Mouse (Mus musculus): Measurements from ENCODE around the gene Zfp618. TPM values are rescaled to one million over a fixed set of nuclear protein-coding genes. Genes with fewer than 3 reads are reported as not detected.
A peak's percentile ranks its signal among the peaks of the same experiment; 100 is the strongest.

Zfp618 gene
- polyA plus RNA-seq, 1 experiment from 2014 or later, result 2.6 TPM

GRCm38 (mm10) chr4:63097603-63098002 is 132.2 kb downstream of the Zfp618 start:
- no peak overlapping the region for H3K9ac ChIP-seq (ENCODE audit: low read depth, low read length)
- H3K4me1 ChIP-seq (replicated peaks; ENCODE audit: control insufficient read depth, insufficient read depth, low read length), result no peaks in the 10 kb centered on the region
- peaks cover 13% of the 10 kb centered on the region for H3K36me3 ChIP-seq (ENCODE audit: control insufficient read depth, insufficient read depth)
- TF ChIP-seq CTCF (IDR thresholded peaks at IDR 0.05; ENCODE audit: low read depth), result no peak
- WGBS, result 91% methylated on average over 1 of the region's 1 CpGs
- ATAC-seq, result no peak
- no peak overlapping the region for H3K4me2 ChIP-seq (replicated peaks; ENCODE audit: low read depth)
- no peaks in the 10 kb centered on the region for H3K9me3 ChIP-seq (ENCODE audit: control insufficient read depth)
- no peak overlapping the region for H3K27ac ChIP-seq (ENCODE audit: low read depth, low read length)
- H3K27me3 ChIP-seq (replicated peaks; ENCODE audit: control insufficient read depth, insufficient read depth, low read length), result no peaks in the 10 kb centered on the region
- no peak overlapping the region for H3K4me3 ChIP-seq (ENCODE audit: low read depth, low read length)

- Histone ChIP-seq H3K27me3 (replicated peaks; ENCODE audit: control insufficient read depth, insufficient read depth, low read length) (no peaks in the 10 kb centered on the region), H3K27ac (ENCODE audit: low read depth, low read length) (no peak overlapping the region), H3K36me3 (ENCODE audit: control insufficient read depth, insufficient read depth) (peaks cover 13% of the 10 kb centered on the region; the same call in 1 of the 2 replicates), H3K9me3 (ENCODE audit: control insufficient read depth) (no peaks in the 10 kb centered on the region), H3K4me2 (replicated peaks; ENCODE audit: low read depth) (0 out of 2 replicates have a peak overlapping the region, but pooled peaks have one; percentile 18), H3K9ac (ENCODE audit: low read depth, low read length) (no peak overlapping the region), H3K4me1 (replicated peaks; ENCODE audit: control insufficient read depth, insufficient read depth, low read length) (no peaks in the 10 kb centered on the region), H3K4me3 (ENCODE audit: low read depth, low read length) (no peak overlapping the region)
- peak; percentile 62 for ATAC-seq
- TF ChIP-seq CTCF (IDR thresholded peaks at IDR 0.05; ENCODE audit: low read depth), result no peak
- 46% methylated on average over 11 of the region's 11 CpGs for WGBS
Measured at GRCm38 (mm10) chr4:63100478-63100877, 135.1 kb downstream of the Zfp618 start.

- H3K27ac ChIP-seq (ENCODE audit: low read depth, low read length), result no peak overlapping the region
- no peaks in the 10 kb centered on the region for H3K4me1 ChIP-seq (replicated peaks; ENCODE audit: control insufficient read depth, insufficient read depth, low read length)
- no peak for TF ChIP-seq CTCF (IDR thresholded peaks at IDR 0.05; ENCODE audit: low read depth)
- no peak overlapping the region for H3K4me3 ChIP-seq (ENCODE audit: low read depth, low read length)
- no peaks in the 10 kb centered on the region for H3K9me3 ChIP-seq (ENCODE audit: control insufficient read depth)
- no peak overlapping the region for H3K9ac ChIP-seq (ENCODE audit: low read depth, low read length)
- ATAC-seq, result no peak
- H3K27me3 ChIP-seq (replicated peaks; ENCODE audit: control insufficient read depth, insufficient read depth, low read length), result no peaks in the 10 kb centered on the region
- no peak overlapping the region for H3K4me2 ChIP-seq (replicated peaks; ENCODE audit: low read depth)
- 80% methylated on average over 4 of the region's 4 CpGs for WGBS
- peaks cover 13% of the 10 kb centered on the region; the same call in 1 of the 2 replicates for H3K36me3 ChIP-seq (ENCODE audit: control insufficient read depth, insufficient read depth)
Measured at GRCm38 (mm10) chr4:63102025-63102424, 136.7 kb downstream of the Zfp618 start.

GRCm38 (mm10) chr4:63105651-63106050 is 140.3 kb downstream of the Zfp618 start:
- Histone ChIP-seq H3K9ac (ENCODE audit: low read depth, low read length) (no peak overlapping the region), H3K4me2 (replicated peaks; ENCODE audit: low read depth) (no peak overlapping the region), H3K27ac (ENCODE audit: low read depth, low read length) (no peak overlapping the region), H3K27me3 (replicated peaks; ENCODE audit: control insufficient read depth, insufficient read depth, low read length) (no peaks in the 10 kb centered on the region), H3K4me1 (replicated peaks; ENCODE audit: control insufficient read depth, insufficient read depth, low read length) (no peaks in the 10 kb centered on the region), H3K4me3 (ENCODE audit: low read depth, low read length) (no peak overlapping the region), H3K9me3 (ENCODE audit: control insufficient read depth) (no peaks in the 10 kb centered on the region), H3K36me3 (ENCODE audit: control insufficient read depth, insufficient read depth) (peaks cover 4% of the 10 kb centered on the region; the same call in 1 of the 2 replicates)
- 96% methylated on average over 8 of the region's 8 CpGs for WGBS
- ATAC-seq, result no peak
- no peak for TF ChIP-seq CTCF (IDR thresholded peaks at IDR 0.05; ENCODE audit: low read depth)

GRCm38 (mm10) chr4:63118639-63119437 is 153.5 kb downstream of the Zfp618 start:
- Histone ChIP-seq H3K27ac (ENCODE audit: low read depth, low read length) (no peak overlapping the region), H3K36me3 (ENCODE audit: control insufficient read depth, insufficient read depth) (peaks cover 29% of the 10 kb centered on the region), H3K4me1 (replicated peaks; ENCODE audit: control insufficient read depth, insufficient read depth, low read length) (no peaks in the 10 kb centered on the region), H3K4me2 (replicated peaks; ENCODE audit: low read depth) (no peak overlapping the region), H3K27me3 (replicated peaks; ENCODE audit: control insufficient read depth, insufficient read depth, low read length) (no peaks in the 10 kb centered on the region), H3K9ac (ENCODE audit: low read depth, low read length) (no peak overlapping the region), H3K4me3 (ENCODE audit: low read depth, low read length) (no peak overlapping the region), H3K9me3 (ENCODE audit: control insufficient read depth) (0 out of 2 replicates have a peak, but pooled peaks cover 5% of the 10 kb centered on the region)
- 90% methylated on average over 5 of the region's 5 CpGs for WGBS
- peak; percentile 99 for TF ChIP-seq CTCF (IDR thresholded peaks at IDR 0.05; ENCODE audit: low read depth)
- ATAC-seq, result peak; percentile 69

GRCm38 (mm10) chr4:63124861-63125466 is 159.6 kb downstream of the Zfp618 start:
- WGBS, result 84% methylated on average over 8 of the region's 8 CpGs
- Histone ChIP-seq H3K27me3 (replicated peaks; ENCODE audit: control insufficient read depth, insufficient read depth, low read length) (no peaks in the 10 kb centered on the region), H3K27ac (ENCODE audit: low read depth, low read length) (no peak overlapping the region), H3K36me3 (ENCODE audit: control insufficient read depth, insufficient read depth) (peaks cover 24% of the 10 kb centered on the region), H3K9me3 (ENCODE audit: control insufficient read depth) (0 out of 2 replicates have a peak, but pooled peaks cover 5% of the 10 kb centered on the region), H3K4me3 (ENCODE audit: low read depth, low read length) (no peak overlapping the region), H3K4me1 (replicated peaks; ENCODE audit: control insufficient read depth, insufficient read depth, low read length) (no peaks in the 10 kb centered on the region), H3K4me2 (replicated peaks; ENCODE audit: low read depth) (no peak overlapping the region), H3K9ac (ENCODE audit: low read depth, low read length) (no peak overlapping the region)
- ATAC-seq, result no peak
- no peak for TF ChIP-seq CTCF (IDR thresholded peaks at IDR 0.05; ENCODE audit: low read depth)

Data from intestine, postnatal 0 days (tissue).